Mouse (Mus musculus): ENCODE measurements around the gene Sgca. TPM values are rescaled to one million over a fixed set of nuclear protein-coding genes. Genes with fewer than 3 reads are reported as not detected.

Gene Sgca
- polyA plus RNA-seq, 1 experiment from 2014 or later, result 0.24 TPM

DNA sequence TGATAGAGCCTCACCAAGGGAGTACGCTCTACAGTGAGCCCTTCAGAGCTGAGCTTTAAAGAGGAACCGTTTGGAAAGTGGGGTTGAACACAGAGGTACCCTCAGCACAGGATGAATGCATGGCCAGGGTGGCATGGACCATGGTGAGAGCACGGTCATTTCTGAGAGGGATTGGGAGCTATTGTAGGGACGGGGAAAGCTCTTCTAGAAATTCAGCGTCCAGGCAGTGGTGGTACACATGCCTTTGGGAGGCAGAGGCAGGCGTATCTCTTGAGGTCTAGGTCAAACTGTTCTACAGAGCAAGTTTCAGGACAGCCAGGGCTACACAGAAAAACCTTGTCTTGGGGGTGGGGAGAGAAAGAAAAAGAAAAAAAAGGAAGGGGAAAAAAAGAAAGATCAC lies 20.9 kb upstream of the Sgca start:
- peaks cover 59% of the 10 kb centered on the region for H3K36me3 ChIP-seq (ENCODE audit: control insufficient read depth, insufficient read depth, low read length)

DNA sequence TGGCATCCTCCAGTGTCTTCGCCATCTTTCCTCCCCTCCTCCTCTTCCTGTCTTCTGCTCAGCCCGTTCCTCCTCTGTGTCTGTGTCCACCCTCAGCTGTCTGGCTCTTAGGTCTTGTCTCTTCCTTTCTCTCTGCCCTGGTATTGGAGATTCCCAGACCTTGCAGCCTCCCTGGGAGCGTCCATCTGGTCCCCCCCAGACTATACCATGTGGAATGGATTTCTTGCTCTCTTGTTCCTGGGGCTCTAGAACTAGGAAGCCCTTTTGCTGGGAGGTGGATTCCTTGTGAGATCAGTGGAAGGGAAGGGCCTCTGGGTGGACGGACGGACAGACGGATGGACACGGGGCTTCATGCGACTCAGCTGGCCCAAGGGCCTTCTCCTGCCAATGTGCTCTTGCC lies 20.0 kb upstream of the Sgca start:
- no peak overlapping the region for H3K9ac ChIP-seq (ENCODE audit: low read depth, low read length)
- H3K27ac ChIP-seq (ENCODE audit: low read depth, low read length), result no peak overlapping the region
- H3K27me3 ChIP-seq (ENCODE audit: control insufficient read depth, insufficient read depth, low read length), result no peaks in the 10 kb centered on the region
- H3K9me3 ChIP-seq (ENCODE audit: control insufficient read depth, low read length), result no peaks in the 10 kb centered on the region
- H3K36me3 ChIP-seq (ENCODE audit: control insufficient read depth, insufficient read depth, low read length), result peaks cover 53% of the 10 kb centered on the region
- H3K4me1 ChIP-seq (ENCODE audit: control insufficient read depth, insufficient read depth, low read length), result peaks cover 49% of the 10 kb centered on the region
- H3K4me2 ChIP-seq (replicated peaks; ENCODE audit: low read depth, low read length), result no peak overlapping the region; the same call in 1 of the 2 replicates
- H3K4me3 ChIP-seq (ENCODE audit: low read length), result no peak overlapping the region
- ATAC-seq (ENCODE audit: low FRiP score, low TSS enrichment), result no peak
- WGBS, result 83% methylated on average over 8 of the region's 8 CpGs

More for the DNA sequence above, 20.9 kb upstream of the Sgca start:
- no peak overlapping the region for H3K4me2 ChIP-seq (replicated peaks; ENCODE audit: low read depth, low read length)
- no peak overlapping the region for H3K9ac ChIP-seq (ENCODE audit: low read depth, low read length)
- 90% methylated on average over 6 of the region's 6 CpGs for WGBS
- no peaks in the 10 kb centered on the region for H3K9me3 ChIP-seq (ENCODE audit: control insufficient read depth, low read length)
- H3K27ac ChIP-seq (ENCODE audit: low read depth, low read length), result no peak overlapping the region
- no peaks in the 10 kb centered on the region for H3K27me3 ChIP-seq (ENCODE audit: control insufficient read depth, insufficient read depth, low read length)
- H3K4me3 ChIP-seq (ENCODE audit: low read length), result no peak overlapping the region
- peaks cover 49% of the 10 kb centered on the region for H3K4me1 ChIP-seq (ENCODE audit: control insufficient read depth, insufficient read depth, low read length)
- ATAC-seq (ENCODE audit: low FRiP score, low TSS enrichment), result no peak

DNA sequence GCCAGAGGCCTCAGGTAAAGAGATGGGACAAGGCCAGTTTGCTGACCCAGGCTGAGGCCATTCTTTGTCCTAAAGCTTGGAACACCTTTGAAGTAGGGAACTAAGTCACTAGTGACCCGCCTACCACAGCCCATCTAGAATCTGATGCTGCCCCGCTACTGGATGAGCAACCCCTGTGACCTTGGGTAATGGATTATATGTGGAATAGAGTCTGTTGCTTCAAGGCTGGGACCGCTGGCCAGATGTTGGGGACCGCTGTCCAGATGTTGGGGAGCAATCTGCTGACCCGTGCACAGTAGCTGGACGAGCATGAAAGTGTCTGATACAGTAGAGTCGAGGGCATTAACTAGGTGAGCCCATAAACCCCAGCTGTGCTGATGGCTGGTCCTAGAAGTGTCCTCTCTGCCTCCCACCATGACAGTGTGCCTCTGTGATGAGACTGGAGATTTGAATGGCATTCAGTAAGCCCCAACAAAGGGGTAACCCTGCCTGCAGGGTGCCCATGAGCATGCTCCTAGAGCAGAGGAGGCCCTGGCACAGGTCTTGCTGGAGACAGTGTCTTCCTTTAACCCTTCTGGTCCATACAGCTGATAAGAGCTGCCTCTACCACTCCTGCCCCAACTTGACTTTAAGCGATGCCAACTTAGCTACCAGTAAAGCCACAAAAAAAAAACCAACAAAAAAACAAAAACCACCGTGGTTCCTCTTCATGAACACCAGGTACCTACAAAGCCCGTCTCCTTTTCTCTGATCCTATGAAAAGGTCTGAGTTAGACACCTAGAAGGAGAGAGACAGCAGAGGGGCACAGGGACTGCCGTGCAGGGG lies 19.0 kb upstream of the Sgca start:
- no peaks in the 10 kb centered on the region for H3K9me3 ChIP-seq (ENCODE audit: control insufficient read depth, low read length)
- 75% methylated on average over 11 of the region's 11 CpGs for WGBS
- no peaks in the 10 kb centered on the region for H3K27me3 ChIP-seq (ENCODE audit: control insufficient read depth, insufficient read depth, low read length)
- H3K36me3 ChIP-seq (ENCODE audit: control insufficient read depth, insufficient read depth, low read length), result peaks cover 47% of the 10 kb centered on the region
- peaks cover 41% of the 10 kb centered on the region for H3K4me1 ChIP-seq (ENCODE audit: control insufficient read depth, insufficient read depth, low read length)
- no peak overlapping the region for H3K27ac ChIP-seq (ENCODE audit: low read depth, low read length)
- ATAC-seq (ENCODE audit: low FRiP score, low TSS enrichment), result no peak
- peak overlapping the region; percentile 92; the same call in 1 of the 2 replicates for H3K9ac ChIP-seq (ENCODE audit: low read depth, low read length)
- peak overlapping the region; percentile 94 for H3K4me3 ChIP-seq (ENCODE audit: low read length)
- H3K4me2 ChIP-seq (replicated peaks; ENCODE audit: low read depth, low read length), result peak overlapping the region; percentile 99

DNA sequence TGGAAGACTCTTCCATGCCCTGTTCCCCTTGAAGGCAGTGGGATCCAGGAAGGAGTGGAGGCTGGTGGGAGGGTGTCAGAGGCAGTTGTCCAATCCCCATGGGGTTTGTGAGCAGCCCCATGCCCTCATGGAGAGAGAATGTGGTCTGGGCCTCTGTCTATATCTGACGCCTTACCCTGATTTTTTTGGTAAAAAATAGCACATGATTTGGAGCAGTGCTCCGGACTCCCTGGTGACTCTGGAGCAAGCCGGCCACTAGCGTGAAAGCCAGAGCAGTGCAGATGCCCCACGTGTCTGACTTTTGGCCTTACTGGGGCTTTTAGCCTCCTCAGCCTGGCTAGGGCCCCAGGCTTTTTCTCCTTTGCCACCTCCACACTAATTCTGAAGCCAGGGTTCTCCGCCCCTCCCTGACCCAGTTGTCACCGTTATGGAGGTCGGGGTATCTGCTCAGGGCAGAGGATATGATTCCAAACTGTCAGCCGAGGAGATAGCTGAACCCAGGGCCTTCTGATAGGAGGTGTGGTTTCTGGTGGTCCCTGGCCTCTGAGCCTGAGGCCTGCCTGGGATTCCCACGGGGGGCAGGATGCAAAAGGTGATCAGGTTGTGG lies 18.2 kb upstream of the Sgca start:
- H3K9ac ChIP-seq (ENCODE audit: low read depth, low read length), result peak overlapping the region; percentile 92
- peak overlapping the region; percentile 94 for H3K4me3 ChIP-seq (ENCODE audit: low read length)
- H3K9me3 ChIP-seq (ENCODE audit: control insufficient read depth, low read length), result no peaks in the 10 kb centered on the region
- no peaks in the 10 kb centered on the region for H3K27me3 ChIP-seq (ENCODE audit: control insufficient read depth, insufficient read depth, low read length)
- WGBS, result 31% methylated on average over 10 of the region's 10 CpGs
- H3K4me1 ChIP-seq (ENCODE audit: control insufficient read depth, insufficient read depth, low read length), result peaks cover 45% of the 10 kb centered on the region
- H3K36me3 ChIP-seq (ENCODE audit: control insufficient read depth, insufficient read depth, low read length), result peaks cover 41% of the 10 kb centered on the region
- no peak overlapping the region for H3K27ac ChIP-seq (ENCODE audit: low read depth, low read length)
- no peak for ATAC-seq (ENCODE audit: low FRiP score, low TSS enrichment)
- H3K4me2 ChIP-seq (replicated peaks; ENCODE audit: low read depth, low read length), result peak overlapping the region; percentile 99

DNA sequence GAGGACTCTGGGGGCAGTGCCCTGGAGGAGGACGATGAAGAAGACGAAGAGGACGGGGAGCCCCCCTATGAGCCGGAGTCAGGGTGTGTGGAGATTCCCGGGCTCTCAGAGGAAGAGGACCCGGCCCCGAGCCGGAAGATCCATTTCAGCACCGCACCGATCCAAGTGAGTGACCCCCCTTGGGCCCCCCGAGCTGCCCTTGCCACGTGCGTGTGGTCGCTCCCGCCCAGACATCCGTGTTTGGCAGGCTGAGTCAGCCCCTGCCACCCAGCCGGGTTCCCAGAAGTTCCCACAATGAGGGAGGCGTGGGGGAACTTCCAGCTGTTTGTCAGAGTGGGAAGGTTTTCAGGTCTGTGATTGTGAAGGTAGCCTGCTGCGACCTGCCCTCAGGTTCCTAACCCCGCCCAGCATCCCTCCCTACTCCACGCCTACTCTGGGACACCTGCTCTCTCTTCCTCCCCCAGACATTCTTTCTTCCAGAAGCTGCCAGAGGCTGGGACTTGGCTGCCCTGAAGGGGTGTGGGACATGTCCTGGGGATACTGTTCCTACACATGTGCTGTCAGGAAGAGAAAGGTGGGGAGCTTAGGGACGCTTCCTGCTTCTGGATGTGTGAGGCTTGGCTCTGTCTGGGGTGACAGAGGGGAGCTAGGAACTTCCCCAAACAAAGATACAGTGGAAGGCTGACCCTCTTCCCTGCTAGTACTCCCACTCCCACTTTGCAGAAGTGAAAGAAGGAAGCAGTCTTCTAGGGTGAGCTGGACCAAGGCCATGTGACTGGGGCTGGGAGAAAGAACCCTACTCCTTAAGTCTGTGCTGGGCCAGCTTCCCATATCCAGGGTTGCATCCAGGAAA lies 16.9 kb upstream of the Sgca start:
- peaks cover 52% of the 10 kb centered on the region for H3K4me1 ChIP-seq (ENCODE audit: control insufficient read depth, insufficient read depth, low read length)
- peak overlapping the region; percentile 92 for H3K9ac ChIP-seq (ENCODE audit: low read depth, low read length)
- H3K27ac ChIP-seq (ENCODE audit: low read depth, low read length), result peak overlapping the region; percentile 55
- peaks cover 28% of the 10 kb centered on the region for H3K36me3 ChIP-seq (ENCODE audit: control insufficient read depth, insufficient read depth, low read length)
- H3K27me3 ChIP-seq (ENCODE audit: control insufficient read depth, insufficient read depth, low read length), result no peaks in the 10 kb centered on the region
- 2% methylated on average over 19 of the region's 22 CpGs for WGBS
- H3K9me3 ChIP-seq (ENCODE audit: control insufficient read depth, low read length), result no peaks in the 10 kb centered on the region
- peak overlapping the region; percentile 94 for H3K4me3 ChIP-seq (ENCODE audit: low read length)
- 0 out of 2 replicates have a peak, but pooled peaks have one; percentile 6 for ATAC-seq (ENCODE audit: low FRiP score, low TSS enrichment)
- peak overlapping the region; percentile 99 for H3K4me2 ChIP-seq (replicated peaks; ENCODE audit: low read depth, low read length)

DNA sequence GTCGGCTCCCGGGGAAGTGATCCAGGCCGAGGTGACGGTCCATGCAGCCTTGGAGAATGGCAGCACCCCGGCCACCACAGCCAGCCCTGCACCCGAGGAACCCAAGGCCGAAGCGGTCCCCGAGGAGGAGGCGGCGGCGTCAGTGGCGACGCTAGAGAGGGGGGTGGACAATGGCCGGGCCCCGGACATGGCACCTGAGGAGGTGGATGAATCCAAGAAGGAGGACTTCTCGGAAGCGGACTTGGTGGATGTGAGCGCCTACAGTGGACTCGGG lies 16.3 kb upstream of the Sgca start:
- Histone ChIP-seq H3K9me3 (ENCODE audit: control insufficient read depth, low read length) (no peaks in the 10 kb centered on the region), H3K4me3 (ENCODE audit: low read length) (peak overlapping the region; percentile 94), H3K9ac (ENCODE audit: low read depth, low read length) (peak overlapping the region; percentile 92), H3K36me3 (ENCODE audit: control insufficient read depth, insufficient read depth, low read length) (peaks cover 22% of the 10 kb centered on the region), H3K27me3 (ENCODE audit: control insufficient read depth, insufficient read depth, low read length) (no peaks in the 10 kb centered on the region), H3K4me1 (ENCODE audit: control insufficient read depth, insufficient read depth, low read length) (peaks cover 55% of the 10 kb centered on the region), H3K4me2 (replicated peaks; ENCODE audit: low read depth, low read length) (peak overlapping the region; percentile 99), H3K27ac (ENCODE audit: low read depth, low read length) (peak overlapping the region; percentile 55; the same call in 1 of the 2 replicates)
- no peak for ATAC-seq (ENCODE audit: low FRiP score, low TSS enrichment)
- WGBS, result 2% methylated on average over 20 of the region's 20 CpGs

DNA sequence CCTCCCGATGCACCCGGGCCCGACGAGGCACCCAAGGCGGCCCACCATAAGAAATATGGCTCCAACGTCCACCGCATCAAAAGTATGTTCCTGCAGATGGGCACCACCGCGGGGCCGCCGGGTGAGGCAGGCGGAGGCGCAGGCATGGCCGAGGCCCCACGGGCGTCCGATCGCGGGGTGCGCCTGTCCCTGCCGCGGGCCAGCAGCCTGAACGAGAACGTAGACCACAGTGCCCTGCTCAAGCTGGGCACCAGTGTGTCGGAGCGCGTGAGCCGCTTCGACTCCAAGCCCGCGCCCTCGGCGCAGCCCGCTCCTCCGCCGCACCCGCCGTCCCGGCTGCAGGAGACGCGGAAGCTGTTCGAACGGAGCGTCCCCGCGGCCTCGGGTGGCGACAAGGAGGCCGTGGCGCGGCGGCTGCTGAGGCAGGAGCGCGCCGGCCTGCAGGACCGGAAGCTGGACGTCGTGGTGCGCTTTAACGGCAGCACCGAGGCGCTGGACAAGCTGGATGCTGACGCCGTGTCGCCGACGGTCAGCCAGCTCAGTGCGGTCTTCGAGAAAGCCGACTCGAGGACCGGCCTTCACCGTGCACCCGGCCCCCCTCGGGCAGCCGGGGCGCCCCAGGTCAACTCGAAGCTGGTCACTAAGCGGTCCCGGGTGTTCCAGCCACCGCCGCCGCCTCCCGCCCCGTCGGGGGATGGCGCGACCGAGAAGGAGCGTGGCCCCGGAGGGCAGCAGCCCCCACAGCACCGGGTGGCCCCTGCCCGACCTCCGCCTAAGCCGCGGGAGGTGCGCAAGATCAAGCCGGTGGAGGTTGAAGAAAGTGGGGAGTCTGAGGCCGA lies 15.7 kb upstream of the Sgca start:
- H3K9ac ChIP-seq (ENCODE audit: low read depth, low read length), result peak overlapping the region; percentile 92
- peaks cover 17% of the 10 kb centered on the region for H3K36me3 ChIP-seq (ENCODE audit: control insufficient read depth, insufficient read depth, low read length)
- H3K9me3 ChIP-seq (ENCODE audit: control insufficient read depth, low read length), result no peaks in the 10 kb centered on the region
- H3K27me3 ChIP-seq (ENCODE audit: control insufficient read depth, insufficient read depth, low read length), result no peaks in the 10 kb centered on the region
- peak overlapping the region; percentile 94 for H3K4me3 ChIP-seq (ENCODE audit: low read length)
- under 1% methylated on average over 98 of the region's 99 CpGs for WGBS
- peaks cover 60% of the 10 kb centered on the region for H3K4me1 ChIP-seq (ENCODE audit: control insufficient read depth, insufficient read depth, low read length)
- H3K27ac ChIP-seq (ENCODE audit: low read depth, low read length), result peak overlapping the region; percentile 89; the same call in 1 of the 2 replicates
- ATAC-seq (ENCODE audit: low FRiP score, low TSS enrichment), result no peak
- H3K4me2 ChIP-seq (replicated peaks; ENCODE audit: low read depth, low read length), result peak overlapping the region; percentile 99
